Mouse (Mus musculus): ENCODE measurements around the gene Aak1. TPM values are rescaled to one million over a fixed set of nuclear protein-coding genes. Genes with fewer than 3 reads are reported as not detected.

Aak1 gene
- polyA plus RNA-seq, 1 experiment = 11.5 TPM

DNA sequence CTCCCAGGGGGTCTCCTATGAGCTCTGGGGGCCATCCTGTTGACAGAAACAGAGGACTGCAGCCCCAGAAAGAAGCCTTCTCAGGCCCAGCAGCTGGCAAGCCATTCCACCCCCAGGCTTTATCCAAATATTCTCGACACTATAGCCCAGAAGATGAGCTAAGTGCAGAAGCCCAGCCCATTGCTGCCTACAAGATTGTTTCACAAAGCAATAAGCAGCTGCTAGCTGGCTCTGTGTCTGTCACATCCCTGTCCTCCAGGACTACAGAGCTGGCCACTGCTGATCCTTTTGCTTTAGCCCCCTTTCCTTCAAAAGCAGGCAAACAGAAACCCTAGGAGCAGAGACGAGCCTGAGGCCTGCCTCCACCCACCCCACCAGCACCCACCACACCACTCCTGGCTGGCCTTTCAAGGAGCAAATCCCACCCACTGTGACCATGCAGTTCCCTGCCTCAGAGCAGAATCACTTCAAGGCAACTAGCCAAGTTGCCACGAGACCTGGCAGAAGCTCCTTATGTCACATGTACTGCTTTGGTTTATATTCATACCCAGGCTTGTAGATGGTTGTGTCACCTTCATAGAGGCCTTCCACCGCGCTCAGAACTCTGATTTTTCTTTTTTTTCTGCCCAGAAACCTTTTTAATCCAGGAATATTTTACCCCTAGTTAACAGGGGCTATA, 147.5 kb downstream of the Aak1 start:
- no peak overlapping the region for H3K4me3 ChIP-seq

DNA sequence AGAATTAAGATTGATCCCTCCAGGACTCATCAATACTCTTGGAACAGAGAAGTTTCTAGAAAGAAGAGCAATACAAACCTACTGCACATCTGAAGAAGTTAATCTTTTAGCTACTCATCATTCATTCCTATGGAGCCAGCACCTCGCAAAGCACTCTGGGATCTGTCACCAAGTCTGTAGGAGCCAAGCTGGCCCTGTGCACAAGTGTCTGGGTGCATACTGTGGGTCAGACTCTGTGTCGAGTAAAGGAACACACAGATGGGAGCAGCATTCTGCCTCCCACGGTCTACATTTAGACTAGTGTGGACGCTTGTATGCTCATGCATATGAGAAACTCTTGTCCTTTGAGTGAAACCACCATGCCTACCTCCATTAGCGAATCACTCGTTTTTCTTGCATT, 148.0 kb downstream of the Aak1 start:
- peaks cover 16% of the 10 kb centered on the region for H3K36me3 ChIP-seq (ENCODE audit: control insufficient read depth, insufficient read depth)
- H3K27me3 ChIP-seq (ENCODE audit: control insufficient read depth, insufficient read depth, insufficient read length) = no peaks in the 10 kb centered on the region
- H3K4me3 ChIP-seq = no peak overlapping the region
- no peak overlapping the region for H3K4me2 ChIP-seq (ENCODE audit: low read depth)
- H3K79me2 ChIP-seq (ENCODE audit: control insufficient read depth, insufficient read depth) = no peaks in the 10 kb centered on the region
- H3ac ChIP-seq (ENCODE audit: control insufficient read depth, insufficient read length) = no peak overlapping the region
- TF ChIP-seq POLR2A (IDR thresholded peaks at IDR 0.05; ENCODE audit: insufficient read length, low read depth) (no peak), TCF12 (IDR thresholded peaks at IDR 0.05; ENCODE audit: insufficient read depth, poor library complexity, severe bottlenecking) (no peak), POLR2AphosphoS2 (IDR thresholded peaks at IDR 0.05; ENCODE audit: insufficient read length, low read depth) (no peak), USF1 (IDR thresholded peaks at IDR 0.05; ENCODE audit: low read depth) (no peak), MYOD1 (IDR thresholded peaks at IDR 0.05; ENCODE audit: control insufficient read depth in 1 of 3, insufficient read length in 2 of 3, low read depth in 2 of 3) (no peak), CEBPB (IDR thresholded peaks at IDR 0.05; ENCODE audit: insufficient read depth, poor library complexity, severe bottlenecking) (no peak), SRF (IDR thresholded peaks at IDR 0.05; ENCODE audit: control insufficient read depth, insufficient read length, low read depth) (no peak), MYOG (IDR thresholded peaks at IDR 0.05; ENCODE audit: control insufficient read depth in 1 of 3, insufficient read depth in 1 of 3, insufficient read length in 2 of 3, low read depth in 2 of 3) (no peak), REST (IDR thresholded peaks at IDR 0.05; ENCODE audit: insufficient read depth, insufficient read length) (no peak), TCF3 (IDR thresholded peaks at IDR 0.05; ENCODE audit: insufficient read length, low read depth) (no peak), E2F4 (IDR thresholded peaks at IDR 0.05; ENCODE audit: insufficient read depth) (no peak), MAX (IDR thresholded peaks at IDR 0.05; ENCODE audit: low read depth) (no peak)

More for the DNA sequence above, 147.5 kb downstream of the Aak1 start:
- no peak for TF ChIP-seq TCF12 (IDR thresholded peaks at IDR 0.05; ENCODE audit: insufficient read depth, poor library complexity, severe bottlenecking)
- TF ChIP-seq POLR2A (IDR thresholded peaks at IDR 0.05; ENCODE audit: insufficient read length, low read depth) = no peak
- TF ChIP-seq MYOG (IDR thresholded peaks at IDR 0.05; ENCODE audit: control insufficient read depth in 1 of 3, insufficient read depth in 1 of 3, insufficient read length in 2 of 3, low read depth in 2 of 3) = no peak
- no peak for TF ChIP-seq USF1 (IDR thresholded peaks at IDR 0.05; ENCODE audit: low read depth)
- no peak for TF ChIP-seq TCF3 (IDR thresholded peaks at IDR 0.05; ENCODE audit: insufficient read length, low read depth)
- TF ChIP-seq CEBPB (IDR thresholded peaks at IDR 0.05; ENCODE audit: insufficient read depth, poor library complexity, severe bottlenecking) = no peak
- TF ChIP-seq MYOD1 (IDR thresholded peaks at IDR 0.05; ENCODE audit: control insufficient read depth in 1 of 3, insufficient read length in 2 of 3, low read depth in 2 of 3) = no peak
- no peak for TF ChIP-seq POLR2AphosphoS2 (IDR thresholded peaks at IDR 0.05; ENCODE audit: insufficient read length, low read depth)
- TF ChIP-seq MAX (IDR thresholded peaks at IDR 0.05; ENCODE audit: low read depth) = no peak
- no peak for TF ChIP-seq E2F4 (IDR thresholded peaks at IDR 0.05; ENCODE audit: insufficient read depth)
- no peak for TF ChIP-seq SRF (IDR thresholded peaks at IDR 0.05; ENCODE audit: control insufficient read depth, insufficient read length, low read depth)
- no peak for TF ChIP-seq REST (IDR thresholded peaks at IDR 0.05; ENCODE audit: insufficient read depth, insufficient read length)
- Histone ChIP-seq H3K27me3 (ENCODE audit: control insufficient read depth, insufficient read depth, insufficient read length) (no peaks in the 10 kb centered on the region), H3K79me2 (ENCODE audit: control insufficient read depth, insufficient read depth) (no peaks in the 10 kb centered on the region), H3ac (ENCODE audit: control insufficient read depth, insufficient read length) (no peak overlapping the region), H3K36me3 (ENCODE audit: control insufficient read depth, insufficient read depth) (peaks cover 16% of the 10 kb centered on the region), H3K4me2 (ENCODE audit: low read depth) (no peak overlapping the region)

DNA sequence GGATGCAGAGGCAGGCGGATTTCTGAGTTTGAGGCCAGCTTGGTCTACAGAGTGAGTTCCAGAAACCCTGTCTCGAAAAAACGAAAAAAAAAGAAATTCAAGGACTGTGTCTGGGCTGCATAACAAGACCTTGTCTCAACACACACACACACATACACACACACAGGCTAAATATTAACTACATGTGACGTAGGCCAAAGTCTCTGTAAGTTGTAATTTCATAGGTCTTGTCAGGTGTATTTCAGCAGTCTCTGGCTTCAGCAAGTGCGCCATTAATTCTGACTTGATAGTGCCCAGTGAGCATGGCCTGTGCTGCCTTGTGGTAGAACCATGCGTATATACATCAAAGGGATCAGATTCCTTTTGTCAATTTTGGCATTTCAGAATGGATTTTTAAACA, 152.7 kb downstream of the Aak1 start:
- no peaks in the 10 kb centered on the region for H3K79me2 ChIP-seq (ENCODE audit: control insufficient read depth, insufficient read depth)

DNA sequence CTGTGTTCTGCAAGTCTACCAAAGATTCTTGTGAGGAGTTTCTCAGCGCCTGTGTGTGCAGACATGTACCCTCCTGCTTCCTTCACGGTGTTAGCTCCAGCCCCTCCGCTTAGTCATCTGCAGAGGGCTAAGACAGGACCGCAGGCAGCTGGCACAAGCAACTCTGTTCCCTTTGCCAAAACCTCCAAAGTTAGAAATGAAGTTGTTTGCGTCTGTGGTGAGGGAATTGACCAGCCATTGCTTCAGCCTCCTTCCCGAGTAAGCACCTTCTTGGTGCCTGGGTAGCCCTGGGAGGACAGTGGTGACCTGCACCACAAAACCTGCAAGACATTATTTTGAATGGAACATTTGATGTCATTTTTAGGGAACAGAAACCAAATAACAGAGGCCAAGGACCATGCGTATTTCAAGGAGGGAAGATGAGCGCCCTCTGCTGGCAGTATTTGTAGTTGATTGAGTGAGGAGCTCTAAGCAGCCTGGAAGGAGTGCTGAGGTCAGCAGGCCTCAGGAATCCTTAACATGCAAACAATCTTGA, 153.3 kb downstream of the Aak1 start:
- H3ac ChIP-seq (ENCODE audit: control insufficient read depth, insufficient read length) = no peak overlapping the region
- H3K4me3 ChIP-seq = no peak overlapping the region
- peaks cover 9% of the 10 kb centered on the region for H3K36me3 ChIP-seq (ENCODE audit: control insufficient read depth, insufficient read depth)
- no peaks in the 10 kb centered on the region for H3K27me3 ChIP-seq (ENCODE audit: control insufficient read depth, insufficient read depth, insufficient read length)
- peak overlapping the region; percentile 66 for H3K4me2 ChIP-seq (ENCODE audit: low read depth)
- H3K79me2 ChIP-seq (ENCODE audit: control insufficient read depth, insufficient read depth) = no peaks in the 10 kb centered on the region
- no peak for TF ChIP-seq POLR2A (IDR thresholded peaks at IDR 0.05; ENCODE audit: insufficient read length, low read depth)
- no peak for TF ChIP-seq REST (IDR thresholded peaks at IDR 0.05; ENCODE audit: insufficient read depth, insufficient read length)
- TF ChIP-seq MAX (IDR thresholded peaks at IDR 0.05; ENCODE audit: low read depth) = no peak
- TF ChIP-seq SRF (IDR thresholded peaks at IDR 0.05; ENCODE audit: control insufficient read depth, insufficient read length, low read depth) = no peak
- no peak for TF ChIP-seq E2F4 (IDR thresholded peaks at IDR 0.05; ENCODE audit: insufficient read depth)
- TF ChIP-seq POLR2AphosphoS2 (IDR thresholded peaks at IDR 0.05; ENCODE audit: insufficient read length, low read depth) = no peak
- TF ChIP-seq TCF3 (IDR thresholded peaks at IDR 0.05; ENCODE audit: insufficient read length, low read depth) = no peak
- peak in 2 of 3 experiments; percentile 50 to 53 for TF ChIP-seq MYOD1 (IDR thresholded peaks at IDR 0.05; ENCODE audit: control insufficient read depth in 1 of 3, insufficient read length in 2 of 3, low read depth in 2 of 3)
- peak in 1 of 3 experiments; percentile 70 for TF ChIP-seq MYOG (IDR thresholded peaks at IDR 0.05; ENCODE audit: control insufficient read depth in 1 of 3, insufficient read depth in 1 of 3, insufficient read length in 2 of 3, low read depth in 2 of 3)
- TF ChIP-seq USF1 (IDR thresholded peaks at IDR 0.05; ENCODE audit: low read depth) = no peak
- TF ChIP-seq TCF12 (IDR thresholded peaks at IDR 0.05; ENCODE audit: insufficient read depth, poor library complexity, severe bottlenecking) = no peak
- TF ChIP-seq CEBPB (IDR thresholded peaks at IDR 0.05; ENCODE audit: insufficient read depth, poor library complexity, severe bottlenecking) = peak; percentile 67; the same call in 1 of the 2 replicates

More for the DNA sequence above, 152.7 kb downstream of the Aak1 start:
- Histone ChIP-seq H3K4me3 (no peak overlapping the region), H3K36me3 (ENCODE audit: control insufficient read depth, insufficient read depth) (peaks cover 15% of the 10 kb centered on the region), H3ac (ENCODE audit: control insufficient read depth, insufficient read length) (no peak overlapping the region), H3K4me2 (ENCODE audit: low read depth) (peak overlapping the region; percentile 66), H3K27me3 (ENCODE audit: control insufficient read depth, insufficient read depth, insufficient read length) (no peaks in the 10 kb centered on the region)
- TF ChIP-seq TCF3 (IDR thresholded peaks at IDR 0.05; ENCODE audit: insufficient read length, low read depth) (no peak), REST (IDR thresholded peaks at IDR 0.05; ENCODE audit: insufficient read depth, insufficient read length) (no peak), MYOG (IDR thresholded peaks at IDR 0.05; ENCODE audit: control insufficient read depth in 1 of 3, insufficient read depth in 1 of 3, insufficient read length in 2 of 3, low read depth in 2 of 3) (no peak), CEBPB (IDR thresholded peaks at IDR 0.05; ENCODE audit: insufficient read depth, poor library complexity, severe bottlenecking) (no peak), TCF12 (IDR thresholded peaks at IDR 0.05; ENCODE audit: insufficient read depth, poor library complexity, severe bottlenecking) (no peak), POLR2A (IDR thresholded peaks at IDR 0.05; ENCODE audit: insufficient read length, low read depth) (no peak), SRF (IDR thresholded peaks at IDR 0.05; ENCODE audit: control insufficient read depth, insufficient read length, low read depth) (no peak), MAX (IDR thresholded peaks at IDR 0.05; ENCODE audit: low read depth) (no peak)
